Mouse (Mus musculus) midbrain, embryonic 11.5 days (tissue): ENCODE results near the gene Slit1. TPM values are rescaled to one million over a fixed set of nuclear protein-coding genes. Genes with fewer than 3 reads are reported as not detected.

Source experiments
- ATAC-seq: fragments of 200-750 bp; cut with Nextera tagmentation; 2 replicates; pipeline ENCODE4 v1.8.0; 2017; ENCODE audit warnings: moderate TSS enrichment, moderate library complexity; ENCODE audit not compliant: low FRiP score
- DNase-seq: peaks from one replicate; pipeline ENCODE4 v3.0.0; 2015; ENCODE audit warnings: low spot score; ENCODE audit errors: missing footprints
- H3K27ac ChIP-seq: fragments of 300-500 bp; sonication (generic); 2 replicates; pipeline ENCODE4 v1.5.1; 2014; ENCODE audit warnings: low read depth, low read length
- H3K27me3 ChIP-seq: fragments of 300-500 bp; sonication (generic); 2 replicates; pipeline ENCODE4 v1.6.1; 2014; ENCODE audit warnings: mild to moderate bottlenecking, low read length, moderate library complexity, mixed read lengths; ENCODE audit not compliant: control insufficient read depth, insufficient read depth
- H3K36me3 ChIP-seq: fragments of 300-500 bp; sonication (generic); 2 replicates; pipeline ENCODE4 v1.6.1; 2014; ENCODE audit warnings: mild to moderate bottlenecking, low read length, moderate library complexity, mixed read lengths; ENCODE audit not compliant: control insufficient read depth, insufficient read depth
- H3K4me1 ChIP-seq: fragments of 300-500 bp; sonication (generic); 2 replicates; pipeline ENCODE4 v1.6.1; 2014; ENCODE audit warnings: low read length; ENCODE audit not compliant: control insufficient read depth, insufficient read depth
- H3K4me2 ChIP-seq: fragments of 300-500 bp; sonication (generic); 2 replicates; pipeline ENCODE4 v1.6.1; 2014; ENCODE audit warnings: mild to moderate bottlenecking, moderate library complexity
- H3K4me3 ChIP-seq: fragments of 300-500 bp; sonication (generic); 2 replicates; pipeline ENCODE4 v1.5.1; 2014; ENCODE audit warnings: low read depth, low read length
- H3K9ac ChIP-seq: fragments of 300-500 bp; sonication (generic); 2 replicates; pipeline ENCODE4 v1.6.1; 2014; ENCODE audit warnings: low read length
- H3K9me3 ChIP-seq: fragments of 300-500 bp; sonication (generic); 2 replicates; pipeline ENCODE4 v1.6.1; 2016; ENCODE audit warnings: low read length; ENCODE audit not compliant: control insufficient read depth
- WGBS: fragments of 180-500 bp; shearing (Covaris S2); extraction: QIAGEN DNeasy Blood & Tissue Kit; methylation state at CpG from one replicate; pipeline ENCODE4 v1.1.7; 2014; 5-methylcytosine and 5-hydroxymethylcytosine counted together
- polyA plus RNA-seq: library from polyadenylated mRNA; unstranded; fragments of >200 nt; fragmentation: Nextera tagmentation; extraction: Ambion mirVana; gene quantifications from 2 replicates; pipeline ENCODE4 v1.2.1, GENCODE M21; 2014

Slit1 gene
- polyA plus RNA-seq, 1 experiment from 2014 or later: 10.2 TPM

- WGBS: 30% methylated on average over 12 of the region's 12 CpGs
- ATAC-seq: peak; percentile 81
- no peak overlapping the region for H3K9ac ChIP-seq
- H3K27ac ChIP-seq: no peak overlapping the region
- no peak overlapping the region for H3K4me2 ChIP-seq
- 0 out of 2 replicates have a peak, but pooled peaks cover 3% of the 10 kb centered on the region for H3K9me3 ChIP-seq
- no peaks in the 10 kb centered on the region for H3K36me3 ChIP-seq
- H3K4me1 ChIP-seq: peaks cover 2% of the 10 kb centered on the region; the same call in 1 of the 2 replicates
- no peak overlapping the region for H3K4me3 ChIP-seq
- DNase-seq: peak; percentile 100
- no peaks in the 10 kb centered on the region for H3K27me3 ChIP-seq
Observed at GRCm38 (mm10) chr19:41763870-41764660, 20.6 kb upstream of the Slit1 start.

- H3K4me2 ChIP-seq: no peak overlapping the region
- H3K9me3 ChIP-seq: 0 out of 2 replicates have a peak, but pooled peaks cover 3% of the 10 kb centered on the region
- no peak overlapping the region for H3K27ac ChIP-seq
- H3K4me3 ChIP-seq: no peak overlapping the region
- no peaks in the 10 kb centered on the region; the same call in 1 of the 2 replicates for H3K4me1 ChIP-seq
- H3K9ac ChIP-seq: no peak overlapping the region
- ATAC-seq (no peak), DNase-seq (peak; percentile 89)
- WGBS: 32% methylated on average over 9 of the region's 9 CpGs
- H3K27me3 ChIP-seq: no peaks in the 10 kb centered on the region
- H3K36me3 ChIP-seq: no peaks in the 10 kb centered on the region
Observed at GRCm38 (mm10) chr19:41761529-41761928, 18.1 kb upstream of the Slit1 start.

- ATAC-seq: no peak
- H3K27ac ChIP-seq: no peak overlapping the region
- H3K4me3 ChIP-seq: no peak overlapping the region
- no peaks in the 10 kb centered on the region for H3K4me1 ChIP-seq
- H3K36me3 ChIP-seq: no peaks in the 10 kb centered on the region
- H3K9me3 ChIP-seq: 0 out of 2 replicates have a peak, but pooled peaks cover 3% of the 10 kb centered on the region
- no peaks in the 10 kb centered on the region for H3K27me3 ChIP-seq
- H3K4me2 ChIP-seq: no peak overlapping the region
- WGBS: 85% methylated on average over 6 of the region's 6 CpGs
- no peak for DNase-seq
- no peak overlapping the region for H3K9ac ChIP-seq
Observed at GRCm38 (mm10) chr19:41759765-41760164, 16.3 kb upstream of the Slit1 start.

GRCm38 (mm10) chr19:41759270-41759669, 15.8 kb upstream of the Slit1 start:
- Histone ChIP-seq H3K9ac (no peak overlapping the region), H3K4me2 (no peak overlapping the region), H3K4me3 (no peak overlapping the region), H3K9me3 (0 out of 2 replicates have a peak, but pooled peaks cover 3% of the 10 kb centered on the region), H3K27me3 (no peaks in the 10 kb centered on the region), H3K36me3 (no peaks in the 10 kb centered on the region), H3K27ac (no peak overlapping the region), H3K4me1 (no peaks in the 10 kb centered on the region)
- DNase-seq (no peak), ATAC-seq (no peak)
- 90% methylated on average over 5 of the region's 5 CpGs for WGBS

DNA sequence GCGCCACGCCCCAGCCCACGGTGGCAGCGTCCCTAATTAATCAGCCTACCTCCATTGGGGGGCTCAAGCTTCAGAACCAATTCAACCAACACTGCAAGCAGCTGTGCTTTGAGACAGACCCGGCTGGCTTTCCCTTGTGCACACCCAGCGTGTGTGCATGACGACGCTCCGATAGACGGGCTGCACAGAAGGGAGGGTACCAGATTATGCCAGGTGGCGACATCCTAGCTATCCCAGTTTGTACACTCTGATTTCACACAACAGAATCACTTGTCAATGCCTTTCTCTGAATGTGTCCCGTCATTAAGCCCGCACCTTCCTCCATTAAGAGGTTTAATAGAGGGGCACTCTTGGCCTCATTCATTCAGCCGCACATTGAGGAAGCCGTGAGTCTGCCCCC, 11.3 kb upstream of the Slit1 start:
- no peak for ATAC-seq
- no peak for DNase-seq
- Histone ChIP-seq H3K9me3 (no peaks in the 10 kb centered on the region), H3K27me3 (no peaks in the 10 kb centered on the region; the same call in 1 of the 2 replicates), H3K36me3 (no peaks in the 10 kb centered on the region), H3K27ac (no peak overlapping the region), H3K4me3 (no peak overlapping the region), H3K9ac (no peak overlapping the region), H3K4me1 (peaks cover 8% of the 10 kb centered on the region; the same call in 1 of the 2 replicates), H3K4me2 (no peak overlapping the region)
- WGBS: 74% methylated on average over 15 of the region's 15 CpGs

- Histone ChIP-seq H3K9ac (no peak overlapping the region), H3K4me2 (no peak overlapping the region), H3K9me3 (no peaks in the 10 kb centered on the region), H3K4me3 (no peak overlapping the region), H3K36me3 (no peaks in the 10 kb centered on the region), H3K27me3 (no peaks in the 10 kb centered on the region; the same call in 1 of the 2 replicates), H3K4me1 (peaks cover 8% of the 10 kb centered on the region; the same call in 1 of the 2 replicates), H3K27ac (no peak overlapping the region)
- ATAC-seq (no peak), DNase-seq (no peak)
- WGBS: 63% methylated on average over 11 of the region's 11 CpGs
Observed at GRCm38 (mm10) chr19:41751906-41752305, 8.4 kb upstream of the Slit1 start.

GRCm38 (mm10) chr19:41747436-41747835, 4.0 kb upstream of the Slit1 start:
- Histone ChIP-seq H3K4me3 (no peak overlapping the region), H3K4me1 (peaks cover 35% of the 10 kb centered on the region), H3K27ac (no peak overlapping the region), H3K9ac (no peak overlapping the region), H3K4me2 (no peak overlapping the region), H3K27me3 (peaks cover 12% of the 10 kb centered on the region), H3K36me3 (no peaks in the 10 kb centered on the region), H3K9me3 (no peaks in the 10 kb centered on the region)
- ATAC-seq (no peak), DNase-seq (no peak)
- WGBS: 87% methylated on average over 14 of the region's 14 CpGs

GRCm38 (mm10) chr19:41745941-41746557, 2.6 kb upstream of the Slit1 start:
- peak overlapping the region; percentile 48 for H3K27ac ChIP-seq
- H3K9me3 ChIP-seq: no peaks in the 10 kb centered on the region
- peaks cover 29% of the 10 kb centered on the region for H3K4me1 ChIP-seq
- WGBS: 42% methylated on average over 14 of the region's 15 CpGs
- DNase-seq (peak; percentile 87), ATAC-seq (peak; percentile 72)
- H3K4me3 ChIP-seq: no peak overlapping the region
- peaks cover 19% of the 10 kb centered on the region for H3K27me3 ChIP-seq
- peak overlapping the region; percentile 4 for H3K4me2 ChIP-seq
- H3K9ac ChIP-seq: no peak overlapping the region
- no peaks in the 10 kb centered on the region for H3K36me3 ChIP-seq

GRCm38 (mm10) chr19:41738896-41739295, 4.6 kb downstream of the Slit1 start:
- ATAC-seq: no peak
- no peak overlapping the region; the same call in 1 of the 2 replicates for H3K4me2 ChIP-seq
- no peak overlapping the region for H3K9ac ChIP-seq
- WGBS: 22% methylated on average over 4 of the region's 4 CpGs
- no peaks in the 10 kb centered on the region for H3K9me3 ChIP-seq
- H3K36me3 ChIP-seq: no peaks in the 10 kb centered on the region
- H3K4me3 ChIP-seq: no peak overlapping the region
- DNase-seq: no peak
- peaks cover 39% of the 10 kb centered on the region for H3K4me1 ChIP-seq
- peaks cover 36% of the 10 kb centered on the region for H3K27me3 ChIP-seq
- H3K27ac ChIP-seq: no peak overlapping the region
